Mouse (Mus musculus): ENCODE data around the gene Cdk6. TPM values are rescaled to one million over a fixed set of nuclear protein-coding genes. Genes with fewer than 3 reads are reported as not detected.

The Cdk6 gene
- polyA plus RNA-seq, 1 experiment, result 24.1 TPM

- H3K4me3 ChIP-seq (ENCODE audit: insufficient read depth, low read length), result no peak overlapping the region
- peak overlapping the region; percentile 48 for H3K27ac ChIP-seq (ENCODE audit: insufficient read depth, low read depth, low read length)
- H3K4me1 ChIP-seq (ENCODE audit: control insufficient read depth, insufficient read depth, low read length), result peaks cover 46% of the 10 kb centered on the region
- TF ChIP-seq POLR2A (IDR thresholded peaks at IDR 0.05; ENCODE audit: borderline replicate concordance, low read depth, low read length), result no peak
- TF ChIP-seq CTCF (IDR thresholded peaks at IDR 0.05; ENCODE audit: low read depth, low read length), result no peak
Observed at GRCm38 (mm10) chr5:3356261-3356778, 15.0 kb downstream of the Cdk6 start.

- TF ChIP-seq CTCF (IDR thresholded peaks at IDR 0.05; ENCODE audit: low read depth, low read length) (no peak), POLR2A (IDR thresholded peaks at IDR 0.05; ENCODE audit: borderline replicate concordance, low read depth, low read length) (no peak)
- no peak overlapping the region for H3K4me3 ChIP-seq (ENCODE audit: insufficient read depth, low read length)
- H3K27ac ChIP-seq (ENCODE audit: insufficient read depth, low read depth, low read length), result no peak overlapping the region
- H3K4me1 ChIP-seq (ENCODE audit: control insufficient read depth, insufficient read depth, low read length), result peaks cover 52% of the 10 kb centered on the region
Observed at GRCm38 (mm10) chr5:3357496-3357895, 16.2 kb downstream of the Cdk6 start.

GRCm38 (mm10) chr5:3358687-3359520 is 17.6 kb downstream of the Cdk6 start:
- Histone ChIP-seq H3K4me1 (ENCODE audit: control insufficient read depth, insufficient read depth, low read length) (peaks cover 59% of the 10 kb centered on the region), H3K4me3 (ENCODE audit: insufficient read depth, low read length) (0 out of 2 replicates have a peak overlapping the region, but pooled peaks have one; percentile 5), H3K27ac (ENCODE audit: insufficient read depth, low read depth, low read length) (peak overlapping the region; percentile 59)
- TF ChIP-seq POLR2A (IDR thresholded peaks at IDR 0.05; ENCODE audit: borderline replicate concordance, low read depth, low read length), result no peak
- TF ChIP-seq CTCF (IDR thresholded peaks at IDR 0.05; ENCODE audit: low read depth, low read length), result no peak

- Histone ChIP-seq H3K4me3 (ENCODE audit: insufficient read depth, low read length) (no peak overlapping the region), H3K27ac (ENCODE audit: insufficient read depth, low read depth, low read length) (peak overlapping the region; percentile 18; the same call in 1 of the 2 replicates), H3K4me1 (ENCODE audit: control insufficient read depth, insufficient read depth, low read length) (peaks cover 57% of the 10 kb centered on the region)
- TF ChIP-seq CTCF (IDR thresholded peaks at IDR 0.05; ENCODE audit: low read depth, low read length) (no peak), POLR2A (IDR thresholded peaks at IDR 0.05; ENCODE audit: borderline replicate concordance, low read depth, low read length) (no peak)
Observed at GRCm38 (mm10) chr5:3359914-3360313, 18.6 kb downstream of the Cdk6 start.

- Histone ChIP-seq H3K4me3 (ENCODE audit: insufficient read depth, low read length) (no peak overlapping the region), H3K27ac (ENCODE audit: insufficient read depth, low read depth, low read length) (no peak overlapping the region), H3K4me1 (ENCODE audit: control insufficient read depth, insufficient read depth, low read length) (peaks cover 54% of the 10 kb centered on the region)
- TF ChIP-seq POLR2A (IDR thresholded peaks at IDR 0.05; ENCODE audit: borderline replicate concordance, low read depth, low read length), result no peak
- TF ChIP-seq CTCF (IDR thresholded peaks at IDR 0.05; ENCODE audit: low read depth, low read length), result no peak
Observed at GRCm38 (mm10) chr5:3361252-3361651, 20.0 kb downstream of the Cdk6 start.

- Histone ChIP-seq H3K27ac (ENCODE audit: insufficient read depth, low read depth, low read length) (no peak overlapping the region), H3K4me1 (ENCODE audit: control insufficient read depth, insufficient read depth, low read length) (peaks cover 51% of the 10 kb centered on the region), H3K4me3 (ENCODE audit: insufficient read depth, low read length) (no peak overlapping the region)
- TF ChIP-seq POLR2A (IDR thresholded peaks at IDR 0.05; ENCODE audit: borderline replicate concordance, low read depth, low read length) (no peak), CTCF (IDR thresholded peaks at IDR 0.05; ENCODE audit: low read depth, low read length) (no peak)
Observed at GRCm38 (mm10) chr5:3362111-3362510, 20.8 kb downstream of the Cdk6 start.

- Histone ChIP-seq H3K27ac (ENCODE audit: insufficient read depth, low read depth, low read length) (no peak overlapping the region), H3K4me1 (ENCODE audit: control insufficient read depth, insufficient read depth, low read length) (peaks cover 42% of the 10 kb centered on the region)
- TF ChIP-seq POLR2A (IDR thresholded peaks at IDR 0.05; ENCODE audit: borderline replicate concordance, low read depth, low read length), result no peak
- TF ChIP-seq CTCF (IDR thresholded peaks at IDR 0.05; ENCODE audit: low read depth, low read length), result no peak
Observed at GRCm38 (mm10) chr5:3363036-3363983, 22.0 kb downstream of the Cdk6 start.

GRCm38 (mm10) chr5:3367045-3367444 is 25.8 kb downstream of the Cdk6 start:
- Histone ChIP-seq H3K4me3 (ENCODE audit: insufficient read depth, low read length) (no peak overlapping the region), H3K27ac (ENCODE audit: insufficient read depth, low read depth, low read length) (no peak overlapping the region), H3K4me1 (ENCODE audit: control insufficient read depth, insufficient read depth, low read length) (peaks cover 40% of the 10 kb centered on the region)
- TF ChIP-seq POLR2A (IDR thresholded peaks at IDR 0.05; ENCODE audit: borderline replicate concordance, low read depth, low read length) (no peak), CTCF (IDR thresholded peaks at IDR 0.05; ENCODE audit: low read depth, low read length) (no peak)

More at GRCm38 (mm10) chr5:3363036-3363983, 22.0 kb downstream of the Cdk6 start:
- no peak overlapping the region for H3K4me3 ChIP-seq (ENCODE audit: insufficient read depth, low read length)

GRCm38 (mm10) chr5:3369317-3369716 is 28.0 kb downstream of the Cdk6 start:
- Histone ChIP-seq H3K4me3 (ENCODE audit: insufficient read depth, low read length) (peak overlapping the region; percentile 3; the same call in 1 of the 2 replicates), H3K4me1 (ENCODE audit: control insufficient read depth, insufficient read depth, low read length) (peaks cover 42% of the 10 kb centered on the region), H3K27ac (ENCODE audit: insufficient read depth, low read depth, low read length) (peak overlapping the region; percentile 76)
- TF ChIP-seq POLR2A (IDR thresholded peaks at IDR 0.05; ENCODE audit: borderline replicate concordance, low read depth, low read length), result no peak
- TF ChIP-seq CTCF (IDR thresholded peaks at IDR 0.05; ENCODE audit: low read depth, low read length), result no peak
